12 mouse cellular contexts compared by ENCODE assay signal in genomic region chr19:44161515-44161914, GRCm38 (mm10). TPM values are rescaled to one million over a fixed set of nuclear protein-coding genes. Genes with fewer than 3 reads are reported as not detected.
A peak's percentile ranks its signal among the peaks of the same experiment; 100 is the strongest.
DNase-seq lines count a peak whose midpoint lies in the region; ATAC-seq and TF ChIP-seq lines count a peak whose summit lies in the region.
"Had no signal": no experiment of that assay in that cellular context is flagged by ENCODE, and none has a peak within 500 bp of the region (broad histone marks: within the 10 kb centered on the region; RNA-seq: fewer than 3 reads in every experiment).

No protein-coding gene starts in this region.

- peak; percentile 17 for DNase-seq in hindbrain, embryonic 11.5 days (ENCODE audit: low spot score)
- peak; percentile 62 for DNase-seq in 3T3-L1 (ENCODE audit: low read depth, low spot score)
- DNase-seq in ES-E14 (ENCODE audit: low read depth, low spot score): no peak
- no peak for DNase-seq in gastrocnemius, postnatal 4 days (ENCODE audit: low spot score in 2 of 2)
- no peak for DNase-seq in spleen, postnatal 36 days (ENCODE audit: low spot score in 2 of 2)
- no peak for DNase-seq in gastrocnemius, postnatal 10 days
- DNase-seq: adrenal gland, adult 2 months; spleen, adult 18-20 months had no signal

- 26% methylated on average over 3 of the region's 3 CpGs for WGBS in hindbrain, embryonic 11.5 days
- WGBS in hindbrain, embryonic 12.5 days: 13% methylated on average over 3 of the region's 3 CpGs

- ATAC-seq in hindbrain, embryonic 11.5 days (ENCODE audit: low FRiP score): no peak
- ATAC-seq in hindbrain, embryonic 12.5 days (ENCODE audit: low FRiP score): no peak
- ATAC-seq in erythroblast, adult 5-6 weeks (replicated peaks; ENCODE audit: low FRiP score, poor library complexity, severe bottlenecking): peak; percentile 79

- no peaks in the 10 kb centered on the region for H3K36me3 ChIP-seq in hindbrain, embryonic 11.5 days (ENCODE audit: control insufficient read depth, insufficient read depth, low read length)
- no peaks in the 10 kb centered on the region for H3K36me3 ChIP-seq in hindbrain, embryonic 12.5 days
- H3K36me3 ChIP-seq in ES-E14 (ENCODE audit: control insufficient read depth, insufficient read depth, low read length, poor library complexity, severe bottlenecking): no peaks in the 10 kb centered on the region
- H3K36me3 ChIP-seq: limb, embryonic 12.5 days had no signal

- H3K9ac ChIP-seq in hindbrain, embryonic 11.5 days (ENCODE audit: low read depth, low read length): no peak overlapping the region
- no peak overlapping the region for H3K9ac ChIP-seq in hindbrain, embryonic 12.5 days
- no peak overlapping the region for H3K9ac ChIP-seq in ES-E14 (ENCODE audit: insufficient read depth, low read depth, low read length, poor library complexity, severe bottlenecking)
- H3K9ac ChIP-seq: limb, embryonic 12.5 days had no signal

- no peaks in the 10 kb centered on the region for H3K9me3 ChIP-seq in hindbrain, embryonic 11.5 days (ENCODE audit: control insufficient read depth, low read length)
- no peaks in the 10 kb centered on the region for H3K9me3 ChIP-seq in hindbrain, embryonic 12.5 days (replicated peaks)
- no peaks in the 10 kb centered on the region for H3K9me3 ChIP-seq in ES-E14 (ENCODE audit: control insufficient read depth, insufficient read depth, low read depth, low read length)
- H3K9me3 ChIP-seq: limb, embryonic 12.5 days had no signal

- H3K4me2 ChIP-seq in hindbrain, embryonic 11.5 days (replicated peaks; ENCODE audit: low read depth, low read length): no peak overlapping the region
- H3K4me2 ChIP-seq in hindbrain, embryonic 12.5 days (replicated peaks): no peak overlapping the region
- H3K4me2 ChIP-seq: limb, embryonic 12.5 days had no signal

- H3K27me3 ChIP-seq in hindbrain, embryonic 11.5 days (ENCODE audit: control insufficient read depth, insufficient read depth, low read length): no peaks in the 10 kb centered on the region
- no peaks in the 10 kb centered on the region for H3K27me3 ChIP-seq in hindbrain, embryonic 12.5 days

- H3K4me1 ChIP-seq in hindbrain, embryonic 11.5 days (replicated peaks; ENCODE audit: control insufficient read depth, insufficient read depth, low read length): no peaks in the 10 kb centered on the region
- no peaks in the 10 kb centered on the region for H3K4me1 ChIP-seq in hindbrain, embryonic 12.5 days
- H3K4me1 ChIP-seq in ES-E14 (ENCODE audit: control insufficient read depth in 2 of 2, insufficient read depth in 2 of 2, low read length in 2 of 2, poor library complexity in 1 of 2): no peaks in the 10 kb centered on the region
- H3K4me1 ChIP-seq: limb, embryonic 12.5 days had no signal

- in situ Hi-C loops in ES-E14 (cut with MboI; ENCODE audit: low sequenced_read_pairs in 2 of 2, unreplicated experiment in 2 of 2): no loop called here

- no peak overlapping the region for H3K27ac ChIP-seq in hindbrain, embryonic 11.5 days (ENCODE audit: low read depth, low read length)
- H3K27ac ChIP-seq in hindbrain, embryonic 12.5 days: no peak overlapping the region
- 0 out of 2 replicates have a peak overlapping the region, but pooled peaks have one; percentile 22 for H3K27ac ChIP-seq in ES-E14 (ENCODE audit: insufficient read depth, low read depth, low read length, poor library complexity, severe bottlenecking)
- H3K27ac ChIP-seq: limb, embryonic 12.5 days had no signal

- H3K4me3 ChIP-seq in hindbrain, embryonic 11.5 days (ENCODE audit: low read depth, low read length): no peak overlapping the region
- H3K4me3 ChIP-seq in hindbrain, embryonic 12.5 days: no peak overlapping the region
- no peak overlapping the region for H3K4me3 ChIP-seq in ES-E14 (ENCODE audit: insufficient read depth in 1 of 2, low read depth in 1 of 2, low read length in 2 of 2, poor library complexity in 1 of 2, severe bottlenecking in 1 of 2)
- H3K4me3 ChIP-seq: limb, embryonic 12.5 days had no signal

TF ChIP-seq in ES-E14, 5 proteins besides CTCF, POLR2A, EP300 and RAD21:
- TF ChIP-seq ZNF384 (IDR thresholded peaks at IDR 0.05; ENCODE audit: low read depth, low read length): no peak
- no peak for TF ChIP-seq ZC3H11A (IDR thresholded peaks at IDR 0.05; ENCODE audit: borderline replicate concordance, low read depth, low read length)
- TF ChIP-seq CHD2 (IDR thresholded peaks at IDR 0.05; ENCODE audit: low read depth, low read length): no peak
- no peak for TF ChIP-seq HCFC1 (IDR thresholded peaks at IDR 0.05; ENCODE audit: borderline replicate concordance, insufficient read depth, low read length)
- TF ChIP-seq MAFK (IDR thresholded peaks at IDR 0.05; ENCODE audit: insufficient read depth, low read depth, low read length): no peak

RNA-seq across cellular contexts. Expression of gene Bloc1s2, which starts 15.3 kb away (rescaled TPM):
- 125 and 127 TPM in 2 replicates for polyA plus RNA-seq in hindbrain, embryonic 11.5 days (2014; fragmentation: Nextera tagmentation; extraction: Ambion mirVana)
- 125 and 138 TPM in 2 replicates for polyA plus RNA-seq in hindbrain, embryonic 12.5 days (2016; fragmentation: Nextera tagmentation; extraction: Ambion mirVana)
- total RNA-seq in ES-E14 (2012; rRNA removed): 77.2 and 80.5 TPM in 2 replicates
- total RNA-seq in erythroblast, adult 5-6 weeks (2015; ENCODE audit: low replicate concordance): 20.1 and 37.1 TPM in 2 replicates
- total RNA-seq in erythroblast, adult 5-6 weeks (2017; ENCODE audit: low replicate concordance): 13.1 and 13.9 TPM in 2 replicates
- total RNA-seq in gastrocnemius, postnatal 4 days (2021): 10 to 100 TPM; 23.0 to 23.1 TPM
- 10 to 100 TPM; 15.8 to 17.8 TPM for total RNA-seq in gastrocnemius, postnatal 10 days (2021)

RNA-seq across cellular contexts. Expression of gene Cwf19l1, which starts 25.8 kb away (rescaled TPM):
- polyA plus RNA-seq in hindbrain, embryonic 11.5 days (2014; fragmentation: Nextera tagmentation; extraction: Ambion mirVana): 38.9 and 40.5 TPM in 2 replicates
- polyA plus RNA-seq in hindbrain, embryonic 12.5 days (2016; fragmentation: Nextera tagmentation; extraction: Ambion mirVana): 35.6 and 38.6 TPM in 2 replicates
- 17.9 and 18.6 TPM in 2 replicates for total RNA-seq in ES-E14 (2012; rRNA removed)
- total RNA-seq in erythroblast, adult 5-6 weeks (2015; ENCODE audit: low replicate concordance): 16.7 and 22.1 TPM in 2 replicates
- 4.3 and 8.2 TPM in 2 replicates for total RNA-seq in erythroblast, adult 5-6 weeks (2017; ENCODE audit: low replicate concordance)
- total RNA-seq in gastrocnemius, postnatal 4 days (2021): 10 to 100 TPM; 11.2 to 12.7 TPM
- 1 to 10 TPM; 7.7 to 8.7 TPM for total RNA-seq in gastrocnemius, postnatal 10 days (2021)

RNA-seq across cellular contexts. Expression of gene Pkd2l1, which starts 30.7 kb away (rescaled TPM):
- polyA plus RNA-seq in hindbrain, embryonic 11.5 days (2014; fragmentation: Nextera tagmentation; extraction: Ambion mirVana): 0.31 and 0.37 TPM in 2 replicates
- polyA plus RNA-seq in hindbrain, embryonic 12.5 days (2016; fragmentation: Nextera tagmentation; extraction: Ambion mirVana): 0.36 and 0.39 TPM in 2 replicates
- total RNA-seq in ES-E14 (2012; rRNA removed): 0.90 and 2.4 TPM in 2 replicates
- not detected in 2 replicates for total RNA-seq in erythroblast, adult 5-6 weeks (2015; ENCODE audit: low replicate concordance)
- not detected in 2 replicates for total RNA-seq in erythroblast, adult 5-6 weeks (2017; ENCODE audit: low replicate concordance)
- total RNA-seq in gastrocnemius, postnatal 4 days (2021): not detected
- total RNA-seq in gastrocnemius, postnatal 10 days (2021): not detected
- total RNA-seq: adrenal gland, adult 2 months had no signal
- polyA plus RNA-seq: adrenal gland, adult 2 months; heart, embryonic 16.5 days; limb, embryonic 12.5 days had no signal

RNA-seq across cellular contexts. Expression of gene Scd3, which starts 41.6 kb away (rescaled TPM):
- polyA plus RNA-seq in hindbrain, embryonic 11.5 days (2014; fragmentation: Nextera tagmentation; extraction: Ambion mirVana): 0.70 and 1.1 TPM in 2 replicates
- polyA plus RNA-seq in hindbrain, embryonic 12.5 days (2016; fragmentation: Nextera tagmentation; extraction: Ambion mirVana): 0.93 and 1.6 TPM in 2 replicates
- total RNA-seq in ES-E14 (2012; rRNA removed): 2.5 and 2.9 TPM in 2 replicates
- not detected in 2 replicates for total RNA-seq in erythroblast, adult 5-6 weeks (2015; ENCODE audit: low replicate concordance)
- not detected in 2 replicates for total RNA-seq in erythroblast, adult 5-6 weeks (2017; ENCODE audit: low replicate concordance)
- not detected for total RNA-seq in gastrocnemius, postnatal 4 days (2021)
- not detected for total RNA-seq in gastrocnemius, postnatal 10 days (2021)
- polyA plus RNA-seq: adrenal gland, adult 2 months; limb, embryonic 12.5 days had no signal

RNA-seq across cellular contexts. Expression of gene Chuk, which starts 54.2 kb away (rescaled TPM):
- polyA plus RNA-seq in hindbrain, embryonic 11.5 days (2014; fragmentation: Nextera tagmentation; extraction: Ambion mirVana): 58.7 and 61.0 TPM in 2 replicates
- 64.8 and 66.2 TPM in 2 replicates for polyA plus RNA-seq in hindbrain, embryonic 12.5 days (2016; fragmentation: Nextera tagmentation; extraction: Ambion mirVana)
- 52.9 and 57.4 TPM in 2 replicates for total RNA-seq in ES-E14 (2012; rRNA removed)
- 17.8 and 19.0 TPM in 2 replicates for total RNA-seq in erythroblast, adult 5-6 weeks (2015; ENCODE audit: low replicate concordance)
- 46.2 and 57.2 TPM in 2 replicates for total RNA-seq in erythroblast, adult 5-6 weeks (2017; ENCODE audit: low replicate concordance)
- 10 to 100 TPM; 21.8 to 30.1 TPM for total RNA-seq in gastrocnemius, postnatal 4 days (2021)
- 10 to 100 TPM; 21.6 TPM for total RNA-seq in gastrocnemius, postnatal 10 days (2021)

Comparison
In these comparisons a context has a peak if more than half of its experiments do, and no peak if none do; other contexts are left out.
1. DNase-seq: peak in hindbrain, embryonic 11.5 days (single experiment) and 3T3-L1 (single experiment); none in ES-E14 (single experiment), gastrocnemius, postnatal 4 days (0 of 2), spleen, postnatal 36 days (0 of 2) and gastrocnemius, postnatal 10 days (single experiment).